Mouse (Mus musculus) liver, embryonic 11.5 days (tissue): ENCODE measurements around the gene Olfr66. TPM values are rescaled to one million over a fixed set of nuclear protein-coding genes. Genes with fewer than 3 reads are reported as not detected.

Source experiments
- ATAC-seq: fragments of 200-750 bp; cut with Nextera tagmentation; replicated peaks from 2 replicates; pipeline ENCODE4 v1.8.0; 2017; ENCODE audit warnings: moderate number of reproducible peaks, mild to moderate bottlenecking, moderate TSS enrichment, moderate library complexity; ENCODE audit not compliant: low FRiP score
- DNase-seq: peaks from one replicate; pipeline ENCODE4 v3.0.0-alpha.2; 2017; ENCODE audit warnings: low spot score
- H3K27ac ChIP-seq: fragments of 300-500 bp; sonication (generic); 2 replicates; pipeline ENCODE4 v1.5.1; 2014; ENCODE audit warnings: mild to moderate bottlenecking, low read depth, low read length, control low read depth
- H3K27me3 ChIP-seq: fragments of 300-500 bp; sonication (generic); replicated peaks from 2 replicates; pipeline ENCODE4 v1.6.1; 2014; ENCODE audit warnings: low read length, mixed read lengths; ENCODE audit not compliant: control insufficient read depth, insufficient read depth
- H3K36me3 ChIP-seq: fragments of 300-500 bp; sonication (generic); 2 replicates; pipeline ENCODE4 v1.6.1; 2014; ENCODE audit warnings: mild to moderate bottlenecking, low read length, moderate library complexity, mixed read lengths; ENCODE audit not compliant: control insufficient read depth, insufficient read depth
- H3K4me1 ChIP-seq: fragments of 300-500 bp; sonication (generic); replicated peaks from 2 replicates; pipeline ENCODE4 v1.6.1; 2014; ENCODE audit warnings: low read length, mixed read lengths; ENCODE audit not compliant: control insufficient read depth, insufficient read depth
- H3K4me2 ChIP-seq: fragments of 300-500 bp; sonication (generic); 2 replicates; pipeline ENCODE4 v1.6.1; 2014; ENCODE audit warnings: mild to moderate bottlenecking, control low read depth, moderate library complexity
- H3K4me3 ChIP-seq: fragments of 300-500 bp; sonication (generic); 2 replicates; pipeline ENCODE4 v1.5.1; 2014; ENCODE audit warnings: low read depth, low read length, control low read depth
- H3K9ac ChIP-seq: fragments of 300-500 bp; sonication (generic); 2 replicates; pipeline ENCODE4 v1.6.1; 2014; ENCODE audit warnings: low read depth, low read length, control low read depth
- H3K9me3 ChIP-seq: fragments of 300-500 bp; sonication (generic); 2 replicates; pipeline ENCODE4 v1.6.1; 2016; ENCODE audit warnings: low read length, inconsistent platforms, mixed read lengths; ENCODE audit not compliant: control insufficient read depth
- WGBS: fragments of 180-500 bp; shearing (Covaris S2); extraction: QIAGEN DNeasy Blood & Tissue Kit; methylation state at CpG from one replicate; pipeline ENCODE4 v1.1.7; 2014; 5-methylcytosine and 5-hydroxymethylcytosine counted together
- polyA plus RNA-seq: library from polyadenylated mRNA; unstranded; fragments of >200 nt; fragmentation: Nextera tagmentation; extraction: Ambion mirVana; gene quantifications from 2 replicates; pipeline ENCODE4 v1.2.1, GENCODE M21; 2014

Olfr66 gene
- polyA plus RNA-seq, 1 experiment from 2014 or later = not detected

DNA sequence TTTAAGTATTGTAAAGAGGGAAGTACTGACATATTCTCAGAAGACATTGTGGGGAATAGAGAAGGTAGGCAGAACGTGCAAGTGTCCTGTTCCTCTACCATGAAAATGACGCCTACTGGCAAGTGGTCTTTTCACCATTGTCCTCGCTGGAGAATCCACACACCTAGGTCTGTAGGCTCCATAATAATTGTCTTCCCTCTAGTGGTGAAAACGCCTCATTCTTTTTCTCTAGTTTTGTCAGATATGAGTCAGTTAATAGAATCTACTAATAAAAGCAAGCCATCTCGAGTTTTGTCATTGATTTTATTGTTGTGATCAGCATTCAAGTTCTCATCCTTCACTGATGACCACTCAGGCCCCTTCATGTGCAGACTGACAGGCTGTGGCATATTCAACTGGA is 11.6 kb downstream of the Olfr66 start:
- Histone ChIP-seq H3K4me2 (no peak overlapping the region), H3K4me3 (no peak overlapping the region), H3K27me3 (no peaks in the 10 kb centered on the region), H3K4me1 (peaks cover 17% of the 10 kb centered on the region), H3K36me3 (no peaks in the 10 kb centered on the region), H3K27ac (peak overlapping the region; percentile 84), H3K9me3 (no peaks in the 10 kb centered on the region), H3K9ac (0 out of 2 replicates have a peak overlapping the region, but pooled peaks have one; percentile 46)
- 38% methylated on average over 5 of the region's 5 CpGs for WGBS
- ATAC-seq = no peak
- no peak for DNase-seq

DNA sequence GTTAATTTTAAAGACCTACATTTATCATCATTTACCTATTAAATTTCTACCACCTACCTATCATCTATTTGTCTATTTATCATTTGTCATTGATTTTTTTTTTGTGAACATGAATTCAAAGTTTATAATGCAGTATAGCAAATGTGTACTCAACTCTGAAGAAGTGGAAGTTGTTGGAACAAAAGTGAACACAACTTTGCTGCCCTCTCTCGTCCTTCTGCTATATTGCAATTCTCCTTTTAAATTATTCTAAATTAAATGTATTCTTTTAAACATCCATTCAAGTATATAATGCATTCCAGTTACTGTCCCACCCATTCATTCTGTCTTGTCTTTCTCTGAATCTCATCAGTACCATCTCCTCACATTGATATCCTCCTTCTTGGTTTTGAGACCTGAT is 13.0 kb downstream of the Olfr66 start:
- no peak for DNase-seq
- H3K27ac ChIP-seq = peak overlapping the region; percentile 64
- H3K27me3 ChIP-seq = no peaks in the 10 kb centered on the region
- no peaks in the 10 kb centered on the region for H3K36me3 ChIP-seq
- no peak overlapping the region for H3K4me2 ChIP-seq
- ATAC-seq = no peak
- 2% methylated on average over 1 of the region's 1 CpGs for WGBS
- no peak overlapping the region for H3K9ac ChIP-seq
- H3K9me3 ChIP-seq = no peaks in the 10 kb centered on the region
- H3K4me3 ChIP-seq = no peak overlapping the region
- peaks cover 18% of the 10 kb centered on the region for H3K4me1 ChIP-seq

DNA sequence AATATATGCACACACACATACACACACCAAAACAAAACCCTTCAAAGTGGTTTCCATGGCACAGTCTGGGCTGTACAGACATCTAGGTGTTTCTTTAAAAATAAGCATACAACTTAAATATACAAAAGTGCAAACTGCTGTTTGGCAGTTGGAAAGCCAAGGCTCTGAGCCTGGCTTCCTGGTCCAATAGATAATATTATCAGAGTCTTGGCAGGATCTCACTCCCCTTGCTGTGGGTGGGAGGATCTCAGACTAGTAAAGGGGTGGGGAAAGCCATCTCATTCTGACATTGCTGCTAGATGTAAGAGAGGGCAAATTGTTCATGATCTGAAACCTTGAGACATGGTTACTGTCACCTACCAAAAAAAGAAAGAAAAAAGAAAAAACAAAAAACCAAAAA is 15.4 kb downstream of the Olfr66 start:
- H3K4me1 ChIP-seq = peaks cover 14% of the 10 kb centered on the region
- H3K9me3 ChIP-seq = no peaks in the 10 kb centered on the region
- peak overlapping the region; percentile 41 for H3K4me2 ChIP-seq
- DNase-seq (no peak), ATAC-seq (peak; percentile 89)
- no peak overlapping the region for H3K4me3 ChIP-seq
- H3K27me3 ChIP-seq = no peaks in the 10 kb centered on the region
- no peaks in the 10 kb centered on the region for H3K36me3 ChIP-seq
- peak overlapping the region; percentile 97 for H3K27ac ChIP-seq
- H3K9ac ChIP-seq = peak overlapping the region; percentile 57

DNA sequence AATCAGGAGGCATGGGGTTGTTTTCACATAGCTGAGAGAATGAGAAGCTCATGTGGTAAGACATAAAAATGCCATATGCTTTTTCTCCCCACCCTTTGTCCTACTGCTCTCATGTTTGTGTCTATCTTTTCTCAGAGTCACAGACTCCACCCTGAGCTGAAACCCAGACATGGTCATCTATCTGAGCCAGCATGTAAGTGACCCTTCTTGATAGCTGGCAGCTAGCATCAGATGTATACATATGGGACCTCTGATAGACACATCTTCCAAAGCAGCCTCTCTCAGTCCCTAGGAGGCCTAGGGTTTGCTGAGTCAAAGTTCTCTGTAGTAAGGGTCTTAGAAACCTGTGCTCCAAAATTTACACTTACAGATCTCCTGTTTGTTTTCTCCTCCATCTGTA is 20.3 kb downstream of the Olfr66 start:
- Histone ChIP-seq H3K9me3 (no peaks in the 10 kb centered on the region), H3K9ac (peak overlapping the region; percentile 57), H3K4me3 (no peak overlapping the region; the same call in 1 of the 2 replicates), H3K4me1 (peaks cover 22% of the 10 kb centered on the region), H3K36me3 (no peaks in the 10 kb centered on the region), H3K27me3 (no peaks in the 10 kb centered on the region), H3K27ac (peak overlapping the region; percentile 97), H3K4me2 (peak overlapping the region; percentile 46)
- ATAC-seq (peak; percentile 93), DNase-seq (no peak)

DNA sequence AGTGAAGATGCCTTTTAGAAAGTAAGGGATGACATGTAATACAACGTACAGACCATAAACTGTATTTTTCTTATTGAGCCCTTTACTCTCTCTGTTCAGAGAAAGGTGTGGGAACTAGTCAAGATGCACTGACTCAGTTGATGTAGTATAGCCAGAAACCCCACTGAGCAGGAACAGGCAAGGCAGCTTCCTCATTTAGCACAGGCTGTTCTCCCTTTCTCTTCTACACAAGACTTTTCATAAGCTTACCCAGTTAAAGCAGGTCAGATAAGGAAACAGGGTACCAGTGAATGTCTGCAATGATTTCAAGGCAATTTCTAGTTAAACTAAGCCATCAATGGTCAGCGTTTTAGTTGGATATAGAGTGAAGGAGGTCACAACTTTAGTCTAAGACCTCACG is 24.5 kb downstream of the Olfr66 start:
- 62% methylated on average over 3 of the region's 3 CpGs for WGBS
- H3K4me2 ChIP-seq = peak overlapping the region; percentile 38
- peak overlapping the region; percentile 53; the same call in 1 of the 2 replicates for H3K9ac ChIP-seq

DNA sequence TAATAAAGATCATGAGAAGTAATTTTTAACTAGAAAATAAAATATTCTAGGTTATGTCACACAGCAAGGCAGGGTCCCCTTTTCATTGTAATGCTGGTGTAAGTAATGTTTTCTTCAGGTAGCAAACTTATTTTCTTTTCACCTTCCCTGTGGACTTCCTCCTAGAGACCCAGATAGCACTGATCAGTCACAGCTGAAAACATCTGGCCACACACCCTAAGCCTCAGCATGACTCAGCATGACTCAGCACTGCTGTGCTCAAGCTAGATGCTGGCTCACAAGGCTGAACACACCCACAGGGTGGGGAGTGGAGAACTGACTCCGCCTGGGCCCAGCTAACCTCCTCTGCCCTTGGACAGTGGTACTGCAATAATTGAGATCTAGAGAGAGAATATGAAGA is 25.2 kb downstream of the Olfr66 start:
- Histone ChIP-seq H3K4me3 (no peak overlapping the region), H3K9me3 (no peaks in the 10 kb centered on the region), H3K4me2 (peak overlapping the region; percentile 38), H3K27me3 (no peaks in the 10 kb centered on the region), H3K36me3 (no peaks in the 10 kb centered on the region), H3K27ac (peak overlapping the region; percentile 83), H3K4me1 (peaks cover 25% of the 10 kb centered on the region), H3K9ac (no peak overlapping the region)
- DNase-seq = peak; percentile 73
- peak; percentile 88 for ATAC-seq
- WGBS = 20% methylated on average over 1 of the region's 1 CpGs

More for the DNA sequence above, 24.5 kb downstream of the Olfr66 start:
- no peak overlapping the region for H3K4me3 ChIP-seq
- H3K27me3 ChIP-seq = no peaks in the 10 kb centered on the region
- H3K27ac ChIP-seq = peak overlapping the region; percentile 83
- ATAC-seq (no peak), DNase-seq (no peak)
- H3K36me3 ChIP-seq = no peaks in the 10 kb centered on the region
- peaks cover 25% of the 10 kb centered on the region for H3K4me1 ChIP-seq
- H3K9me3 ChIP-seq = no peaks in the 10 kb centered on the region

DNA sequence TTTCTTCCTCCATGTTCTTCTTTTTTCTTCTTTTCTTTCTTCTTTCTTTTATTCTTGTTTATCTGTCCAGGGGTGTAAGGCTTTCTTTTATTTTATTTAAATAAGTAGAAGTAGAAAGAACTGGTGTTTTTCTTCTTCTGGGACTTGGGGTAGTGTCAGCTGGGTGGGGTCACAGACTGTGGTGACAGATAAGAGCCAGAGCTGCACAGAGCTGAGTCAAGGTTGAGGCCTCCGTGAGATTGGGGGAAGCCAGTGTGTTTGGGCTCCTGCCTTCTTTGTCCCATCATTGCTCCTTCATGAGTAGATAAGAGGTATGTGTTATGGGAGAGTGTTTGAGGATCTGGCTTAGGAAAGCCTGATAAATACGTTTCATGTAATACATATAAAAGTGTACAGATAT is 27.0 kb downstream of the Olfr66 start:
- Histone ChIP-seq H3K4me2 (peak overlapping the region; percentile 54), H3K9ac (peak overlapping the region; percentile 61), H3K4me3 (no peak overlapping the region), H3K27me3 (no peaks in the 10 kb centered on the region), H3K27ac (peak overlapping the region; percentile 95), H3K36me3 (no peaks in the 10 kb centered on the region), H3K9me3 (no peaks in the 10 kb centered on the region), H3K4me1 (peaks cover 31% of the 10 kb centered on the region)
- WGBS = 23% methylated on average over 2 of the region's 2 CpGs
- DNase-seq (no peak), ATAC-seq (peak; percentile 95)

DNA sequence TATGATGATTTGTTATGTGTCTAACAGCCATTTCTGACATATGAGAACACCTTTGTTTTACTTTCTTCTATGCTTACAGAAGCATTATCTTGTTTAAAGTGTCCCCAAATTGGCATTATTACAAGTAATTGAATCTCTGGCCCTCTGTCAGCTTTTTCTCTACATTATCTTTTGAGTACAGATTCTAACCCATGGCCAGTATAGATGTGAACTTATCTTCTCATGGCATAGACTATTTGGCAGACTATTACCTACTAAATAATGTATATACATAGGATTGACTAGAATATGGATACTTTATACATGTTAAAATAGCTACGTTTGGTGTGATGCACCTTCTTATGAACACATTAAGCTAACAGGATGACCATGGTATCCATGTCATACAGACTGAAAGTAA is 31.4 kb downstream of the Olfr66 start:
- no peak for DNase-seq
- Histone ChIP-seq H3K36me3 (no peaks in the 10 kb centered on the region), H3K4me3 (no peak overlapping the region), H3K9ac (no peak overlapping the region), H3K4me2 (no peak overlapping the region), H3K4me1 (peaks cover 12% of the 10 kb centered on the region), H3K27me3 (no peaks in the 10 kb centered on the region), H3K9me3 (no peaks in the 10 kb centered on the region), H3K27ac (peak overlapping the region; percentile 25)
- WGBS = 75% methylated on average over 1 of the region's 1 CpGs
- no peak for ATAC-seq

DNA sequence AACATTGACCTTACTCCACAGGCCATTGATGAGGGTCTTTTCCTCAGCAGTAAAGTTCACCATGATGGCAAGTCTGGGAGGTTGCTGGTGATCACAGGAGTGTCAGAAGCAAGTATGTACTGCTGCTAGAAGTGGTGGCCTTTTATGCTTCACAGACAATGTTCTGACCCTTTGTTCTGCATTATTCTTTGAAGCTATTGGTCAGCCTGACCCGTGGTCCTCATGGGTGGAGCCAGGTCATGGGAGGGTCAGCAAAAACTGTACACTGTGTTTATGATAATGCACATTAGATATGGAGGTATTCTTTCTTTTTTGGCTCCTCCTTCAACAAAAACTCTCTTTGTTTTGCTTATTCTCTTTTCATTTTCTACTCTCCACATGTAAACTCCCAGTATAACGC is 33.0 kb downstream of the Olfr66 start, which contains the start of gene Hbb-y:
Gene Hbb-y (minus strand): TSS at position 127 of the 400 bp plus-strand sequence.
- H3K9me3 ChIP-seq = no peaks in the 10 kb centered on the region
- H3K9ac ChIP-seq = no peak within 1 kb of the TSS
- peaks cover 10% of the 10 kb centered on the region for H3K4me1 ChIP-seq
- ATAC-seq = peak; percentile 44
- H3K4me3 ChIP-seq = no peak within 1 kb of the TSS
- no peak for DNase-seq
- H3K27me3 ChIP-seq = no peaks in the 10 kb centered on the region
- no peaks in the 10 kb centered on the region for H3K36me3 ChIP-seq
- H3K27ac ChIP-seq = peak within 1 kb of the TSS; percentile 9
- 62% methylated on average over 2 of the region's 2 CpGs for WGBS
- H3K4me2 ChIP-seq = no peak within 1 kb of the TSS
